Mouse (Mus musculus) frontal cortex, postnatal 14 days (tissue): Measurements from ENCODE around the gene Gpr15.

Source experiments
- DNase-seq, 2 experiments: peaks; one replicate each; pipeline ENCODE4 v3.0.0; 2022; ENCODE audit warnings: low spot score in 2 of 2

Gene Gpr15

DNA sequence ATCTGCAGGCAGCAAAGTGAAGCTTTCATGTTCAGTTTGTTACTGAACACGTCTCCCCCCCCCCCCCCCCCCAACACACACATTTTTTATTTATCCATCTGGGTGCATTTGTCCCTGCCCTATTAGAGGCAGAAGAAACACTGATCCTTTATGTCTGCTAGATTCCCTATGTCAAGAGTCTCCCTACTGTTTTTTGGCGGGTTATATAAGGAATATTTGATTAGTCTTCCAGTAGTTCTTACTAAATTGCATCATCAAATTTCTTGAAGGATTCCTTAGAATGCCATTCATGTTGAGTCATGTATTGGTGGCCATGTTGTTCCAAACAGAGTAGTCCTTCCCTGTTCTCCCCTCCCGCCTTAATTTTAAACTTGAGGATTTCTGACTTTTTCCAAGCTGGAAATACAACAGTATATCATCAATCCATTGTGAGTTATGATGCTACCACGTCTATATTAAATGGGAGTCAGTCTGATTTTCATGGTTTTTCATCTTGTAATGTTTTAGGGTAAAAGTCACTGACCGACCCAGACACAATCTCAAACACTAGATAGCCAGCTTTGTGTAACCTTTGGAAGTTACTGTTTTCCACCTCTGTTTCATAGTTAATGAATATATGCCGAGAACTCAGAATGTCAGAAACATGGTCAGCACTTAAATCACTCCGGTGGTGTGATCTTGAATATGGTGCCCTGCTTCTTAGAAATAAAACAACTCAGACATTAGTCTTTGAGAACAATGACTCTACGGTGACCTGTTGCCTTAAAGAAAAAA is 47.5 kb downstream of the Gpr15 start:
- no peak for DNase-seq

DNA sequence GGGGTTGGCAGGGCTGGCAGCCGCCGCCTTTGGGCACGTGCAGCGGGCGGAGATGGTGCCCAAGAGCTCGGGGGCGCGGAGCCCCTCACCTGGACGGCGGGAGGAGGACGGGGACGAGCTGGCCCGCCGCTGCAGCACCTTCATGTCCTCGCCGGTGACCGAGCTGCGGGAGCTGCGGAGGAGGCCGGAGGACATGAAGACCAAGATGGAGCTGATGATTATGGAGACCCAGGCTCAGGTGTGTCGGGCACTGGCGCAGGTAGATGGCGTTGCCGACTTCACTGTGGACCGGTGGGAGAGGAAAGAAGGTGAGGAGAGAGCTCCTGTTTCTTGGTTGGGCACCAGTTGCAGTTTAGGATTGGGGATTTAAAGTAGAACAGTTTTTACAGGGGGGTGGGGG is 48.2 kb downstream of the Gpr15 start:
- DNase-seq, result no peak

DNA sequence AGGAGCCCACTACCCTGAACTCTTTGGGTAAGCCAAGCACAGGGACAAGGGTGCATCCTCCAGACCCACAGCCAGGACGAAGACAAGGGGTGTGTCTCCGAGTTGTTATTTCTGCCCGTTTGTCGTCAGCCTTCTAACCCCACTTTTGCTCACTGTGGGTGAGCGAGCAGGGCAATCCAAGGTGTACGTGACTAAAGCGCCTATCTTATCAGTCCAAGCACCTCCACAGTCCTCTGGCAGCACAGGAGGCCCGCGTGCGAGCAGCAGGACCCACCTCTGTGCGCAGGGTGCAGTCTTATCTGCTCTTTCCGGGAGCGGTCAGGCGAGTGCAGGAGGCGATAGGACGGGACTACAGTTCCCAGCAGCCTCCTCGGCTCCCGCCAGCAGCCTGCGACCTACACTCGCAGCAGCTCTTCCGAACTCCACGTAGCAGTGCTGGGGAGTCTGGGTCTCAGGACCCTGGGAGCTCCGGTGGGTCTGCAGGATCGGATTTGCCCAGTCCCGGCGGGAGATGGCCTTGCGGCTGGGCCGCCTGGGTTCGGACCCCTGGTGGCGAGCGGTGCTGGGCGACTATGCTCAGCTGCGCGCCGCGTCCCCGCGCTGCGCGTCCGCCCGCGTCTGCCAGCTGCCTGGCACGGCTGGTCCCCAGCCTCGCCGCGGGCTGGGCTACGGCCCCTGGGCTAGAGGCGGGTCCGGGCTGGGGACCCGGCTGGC is 48.8 kb downstream of the Gpr15 start, which contains the start of gene Cpox:
Gene Cpox (plus strand): TSS at position 376 of the 714 bp plus-strand sequence.
- DNase-seq, result peak; percentile 65 to 71

DNA sequence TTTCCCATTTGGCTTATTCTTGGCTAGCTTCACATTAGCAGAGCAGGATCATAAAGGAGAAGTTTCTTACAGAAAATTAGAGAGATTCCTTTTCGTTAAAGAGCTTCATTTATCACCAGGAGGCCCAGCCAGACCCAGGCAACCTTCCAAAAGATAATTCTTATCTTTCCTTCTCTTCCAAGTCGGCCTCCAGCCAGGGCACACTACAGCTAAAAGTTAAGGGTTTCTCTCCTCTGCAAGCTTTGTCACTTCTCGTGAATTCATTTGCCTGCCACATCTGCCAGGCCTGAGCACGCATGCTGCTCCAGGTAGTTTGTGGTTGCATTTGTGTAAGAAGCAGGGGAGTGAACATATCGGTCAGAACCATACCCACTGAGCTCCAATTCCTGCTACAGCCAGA is 49.6 kb downstream of the Gpr15 start:
- no peak for DNase-seq

DNA sequence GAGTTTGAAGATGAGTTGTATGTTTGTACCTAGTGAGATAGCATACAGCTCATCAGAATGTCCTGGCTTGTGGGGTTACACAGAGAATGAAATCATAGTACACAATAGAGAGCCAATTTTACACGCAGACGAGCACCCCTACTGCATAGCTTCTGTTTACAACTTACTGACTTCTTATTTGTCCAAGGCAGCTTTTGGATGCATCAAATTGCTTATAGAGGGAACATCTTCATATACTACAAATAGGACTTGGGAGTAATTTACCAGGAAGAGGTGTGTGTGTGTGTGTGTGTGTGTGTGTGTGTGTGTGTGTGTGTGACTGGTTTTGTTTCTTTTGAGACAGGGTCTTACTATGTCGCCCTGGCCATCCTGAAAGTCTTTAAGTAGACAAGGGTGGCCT is 50.3 kb downstream of the Gpr15 start:
- no peak for DNase-seq
